ENCODE assay signal across 8 mouse cellular contexts in genomic region chr12:9584366-9585084, GRCm38 (mm10). TPM values are rescaled to one million over a fixed set of nuclear protein-coding genes. Genes with fewer than 3 reads are reported as not detected.
DNase-seq lines count a peak whose midpoint lies in the region; ATAC-seq and TF ChIP-seq lines count a peak whose summit lies in the region.

No protein-coding gene starts in this region.

- whole genome bisulfite sequencing in forebrain, embryonic 11.5 days: under 1% methylated on average over 23 of the region's 23 CpGs
- WGBS in heart, embryonic 16.5 days: 2% methylated on average over 23 of the region's 23 CpGs
- WGBS in stomach, embryonic 16.5 days: 2% methylated on average over 23 of the region's 23 CpGs

- peak overlapping the region; percentile 67 for H3K4me3 ChIP-seq in E14TG2a.4 (replicated peaks; ENCODE audit: low read length)
- peak overlapping the region; percentile 32 for H3K4me3 ChIP-seq in forebrain, embryonic 11.5 days (ENCODE audit: low read depth, low read length)
- H3K4me3 ChIP-seq in heart, embryonic 16.5 days (ENCODE audit: low read length): peak overlapping the region; percentile 57
- H3K4me3 ChIP-seq in stomach, embryonic 16.5 days (replicated peaks; ENCODE audit: low read length): peak overlapping the region; percentile 50

- peak overlapping the region; percentile 61 for H3K4me2 ChIP-seq in forebrain, embryonic 11.5 days (ENCODE audit: low read depth, low read length, severe bottlenecking)
- H3K4me2 ChIP-seq in heart, embryonic 16.5 days (ENCODE audit: low read depth, low read length): peak overlapping the region; percentile 79
- H3K4me2 ChIP-seq in stomach, embryonic 16.5 days (ENCODE audit: low read depth, low read length): peak overlapping the region; percentile 82

- no peaks in the 10 kb centered on the region for H3K36me3 ChIP-seq in E14TG2a.4 (ENCODE audit: insufficient read depth, low read length)
- no peaks in the 10 kb centered on the region for H3K36me3 ChIP-seq in forebrain, embryonic 11.5 days (ENCODE audit: control insufficient read depth, insufficient read depth, low read length)
- no peaks in the 10 kb centered on the region for H3K36me3 ChIP-seq in heart, embryonic 16.5 days (ENCODE audit: control insufficient read depth, insufficient read depth)
- H3K36me3 ChIP-seq in stomach, embryonic 16.5 days (ENCODE audit: control insufficient read depth, insufficient read depth, low read length): no peaks in the 10 kb centered on the region

- H3K27me3 ChIP-seq in E14TG2a.4 (ENCODE audit: insufficient read depth, low read length): peaks cover 71% of the 10 kb centered on the region
- H3K27me3 ChIP-seq in forebrain, embryonic 11.5 days (ENCODE audit: control insufficient read depth, insufficient read depth, low read length): peaks cover 43% of the 10 kb centered on the region
- H3K27me3 ChIP-seq in heart, embryonic 16.5 days (ENCODE audit: control insufficient read depth, insufficient read depth, low read length): peaks cover 37% of the 10 kb centered on the region
- peaks cover 10% of the 10 kb centered on the region; the same call in 1 of the 2 replicates for H3K27me3 ChIP-seq in stomach, embryonic 16.5 days (ENCODE audit: control insufficient read depth, insufficient read depth, low read length)

- no peaks in the 10 kb centered on the region for H3K9me3 ChIP-seq in E14TG2a.4 (ENCODE audit: low read length)
- no peaks in the 10 kb centered on the region for H3K9me3 ChIP-seq in forebrain, embryonic 11.5 days (ENCODE audit: control insufficient read depth, low read length)
- no peaks in the 10 kb centered on the region for H3K9me3 ChIP-seq in heart, embryonic 16.5 days (replicated peaks; ENCODE audit: control insufficient read depth, low read length)
- no peaks in the 10 kb centered on the region for H3K9me3 ChIP-seq in stomach, embryonic 16.5 days (replicated peaks; ENCODE audit: control insufficient read depth, low read length)

- peaks cover 37% of the 10 kb centered on the region for H3K4me1 ChIP-seq in E14TG2a.4 (replicated peaks; ENCODE audit: low read depth, low read length)
- 0 out of 2 replicates have a peak, but pooled peaks cover 6% of the 10 kb centered on the region for H3K4me1 ChIP-seq in forebrain, embryonic 11.5 days (replicated peaks; ENCODE audit: control insufficient read depth, insufficient read depth, low read length)
- H3K4me1 ChIP-seq in heart, embryonic 16.5 days (ENCODE audit: control insufficient read depth, insufficient read depth, low read length): peaks cover 9% of the 10 kb centered on the region
- peaks cover 9% of the 10 kb centered on the region; the same call in 1 of the 2 replicates for H3K4me1 ChIP-seq in stomach, embryonic 16.5 days (ENCODE audit: control insufficient read depth, insufficient read depth, low read length)

- ATAC-seq in forebrain, embryonic 11.5 days (replicated peaks; ENCODE audit: low FRiP score): peak; percentile 97
- peak; percentile 94 for ATAC-seq in heart, embryonic 16.5 days (replicated peaks; ENCODE audit: extremely low read depth, insufficient read depth, low FRiP score)
- peak; percentile 93 for ATAC-seq in stomach, embryonic 16.5 days (ENCODE audit: insufficient read depth, low FRiP score)

- no peak for TF ChIP-seq CTCF in E14TG2a.4 (conservative IDR thresholded peaks at IDR 0.05; ENCODE audit: low read length)

- DNase-seq in adrenal gland, adult 8-10 months: peak; percentile 28
- peak; percentile 90 for DNase-seq in forebrain, embryonic 11.5 days (ENCODE audit: low spot score)
- peak; percentile 85 for DNase-seq in kidney, postnatal 10 days
- peak; percentile 80 for DNase-seq in lung, postnatal 36 days
- no peak for DNase-seq in B cell, adult 2 months

- H3K27ac ChIP-seq in forebrain, embryonic 11.5 days (ENCODE audit: low read depth, low read length): no peak overlapping the region
- no peak overlapping the region for H3K27ac ChIP-seq in heart, embryonic 16.5 days (ENCODE audit: low read length)
- peak overlapping the region; percentile 58 for H3K27ac ChIP-seq in stomach, embryonic 16.5 days (ENCODE audit: low read length)

- H3K9ac ChIP-seq in forebrain, embryonic 11.5 days (ENCODE audit: low read length): peak overlapping the region; percentile 55
- peak overlapping the region; percentile 73 for H3K9ac ChIP-seq in heart, embryonic 16.5 days (ENCODE audit: low read length)
- peak overlapping the region; percentile 69 for H3K9ac ChIP-seq in stomach, embryonic 16.5 days (ENCODE audit: low read length)

RNA-seq across cellular contexts. Expression of gene Osr1, which starts 14.6 kb away (rescaled TPM):
- total RNA-seq in adrenal gland, adult 8-10 months (2022): 1 to 10 TPM; 1.2 to 3.4 (median 2.3) TPM
- polyA plus RNA-seq in forebrain, embryonic 11.5 days (2014; fragmentation: Nextera tagmentation; extraction: Ambion mirVana): 7.7 and 9.5 TPM in 2 replicates
- polyA plus RNA-seq in heart, embryonic 16.5 days (2015; fragmentation: Nextera tagmentation; extraction: Ambion mirVana): 10.4 and 10.8 TPM in 2 replicates
- 37.6 and 39.8 TPM in 2 replicates for polyA plus RNA-seq in stomach, embryonic 16.5 days (2015; fragmentation: Nextera tagmentation; extraction: Ambion mirVana)

Comparison
In these comparisons a context has a peak if more than half of its experiments do, and no peak if none do; other contexts are left out.
1. DNase-seq: peak in adrenal gland, adult 8-10 months (single experiment), forebrain, embryonic 11.5 days (single experiment), kidney, postnatal 10 days (single experiment) and lung, postnatal 36 days (single experiment); none in B cell, adult 2 months (0 of 2).
2. Peak in every context shown above with its lines, with median percentiles within 50 percentile points of each other: H3K4me3 ChIP-seq, ATAC-seq, H3K4me2 ChIP-seq and H3K9ac ChIP-seq.